Mouse (Mus musculus) thymus, postnatal 25 days (tissue): ENCODE measurements around the gene Pnck.

Experiments
- DNase-seq: peaks from one replicate; pipeline ENCODE4 v3.0.0; 2022

Pnck gene

DNA sequence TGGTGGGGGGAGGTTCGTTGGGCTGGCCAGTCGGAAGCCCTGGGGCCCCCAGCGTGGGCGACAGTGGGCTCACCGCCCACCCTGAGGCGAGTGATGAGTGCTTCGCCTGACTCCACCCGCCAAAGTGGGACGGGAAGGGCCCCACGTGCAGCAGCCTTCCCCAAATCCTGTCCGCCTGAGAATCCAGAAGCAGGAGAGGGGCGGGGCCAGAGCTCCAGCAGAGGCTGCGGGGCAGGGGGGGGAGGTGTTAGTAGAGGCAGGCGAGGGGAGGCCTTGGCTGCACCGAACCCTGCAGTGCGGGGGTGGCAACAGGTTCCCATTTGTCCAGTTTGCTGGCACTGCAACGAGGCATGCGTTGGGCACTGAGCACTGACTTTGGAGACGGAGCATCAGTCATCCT is 22.5 kb downstream of the Pnck start:
- no peak for DNase-seq

DNA sequence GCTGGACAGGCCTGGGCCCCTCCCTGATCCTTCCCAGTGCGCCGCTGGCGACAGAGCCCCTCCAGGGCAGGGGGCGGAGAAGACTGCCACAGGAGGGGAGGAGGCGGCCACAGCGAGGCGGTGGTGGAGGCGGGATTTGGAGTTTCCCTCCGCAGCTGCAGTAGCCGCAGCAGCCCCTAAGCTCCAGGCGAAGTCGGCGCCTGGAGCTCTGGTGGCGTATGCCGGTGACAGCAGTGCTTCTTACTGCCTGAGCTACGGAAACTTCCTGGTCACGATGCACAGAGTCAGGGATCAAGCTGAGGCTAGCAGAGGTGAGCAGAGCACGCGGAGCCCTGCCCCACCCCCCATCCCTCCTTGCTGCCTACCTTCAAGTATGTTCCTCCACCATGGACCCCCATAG is 24.5 kb downstream of the Pnck start:
- DNase-seq, result no peak

- DNase-seq, result no peak
These were observed 32.9 kb downstream of the Pnck start for GRCm38 (mm10) chrX:73626981-73627380.

DNA sequence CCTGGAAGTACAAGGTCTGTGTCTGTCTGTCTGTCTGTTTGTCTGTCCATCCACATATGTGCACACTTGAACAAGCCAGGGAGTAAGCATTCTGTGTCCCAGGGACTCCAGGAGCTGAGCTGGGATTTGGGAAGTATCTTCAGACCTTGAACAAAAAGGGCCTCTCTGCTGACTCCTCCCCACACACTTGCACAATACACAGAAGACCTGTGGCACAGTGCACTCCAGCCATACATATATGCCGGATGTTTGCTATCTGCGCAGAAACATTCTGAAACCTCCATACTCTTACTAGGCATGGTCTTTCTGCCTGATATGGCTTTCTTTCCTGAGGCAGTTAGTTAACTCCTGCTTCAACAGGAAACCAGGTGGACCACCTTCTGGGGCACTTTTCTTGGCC is 40.0 kb downstream of the Pnck start:
- no peak for DNase-seq

DNA sequence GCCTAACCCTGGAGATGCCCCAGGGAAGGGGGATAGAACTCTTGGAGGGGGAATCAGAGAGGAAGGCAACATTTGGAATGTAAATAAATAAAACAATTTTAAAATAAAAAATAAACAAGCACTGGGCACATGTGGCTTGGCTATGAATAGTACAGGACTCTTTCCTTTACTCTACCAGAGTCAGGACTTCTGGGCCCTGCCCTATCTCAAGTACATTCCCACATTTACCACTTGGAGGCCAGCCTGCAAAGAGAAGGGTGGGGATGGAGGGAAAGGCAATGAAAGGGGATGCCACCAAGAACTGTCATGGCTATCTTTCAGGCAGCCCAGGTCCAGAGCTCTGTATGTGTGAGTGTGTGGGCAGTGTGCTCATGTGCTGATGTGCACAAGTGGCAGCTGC is 40.5 kb downstream of the Pnck start:
- DNase-seq, result no peak

- no peak for DNase-seq
These were observed 44.0 kb downstream of the Pnck start for GRCm38 (mm10) chrX:73615876-73616275.

- DNase-seq, result no peak
These were observed 46.3 kb downstream of the Pnck start for GRCm38 (mm10) chrX:73613665-73614064.
